In genomic region chr15:32370914-32371313, GRCm38 (mm10) we compare ENCODE assay signal across 22 mouse cellular contexts.
"Had no signal": no experiment of that assay in that cellular context is flagged by ENCODE, and none has a peak within 500 bp of the region (broad histone marks: within the 10 kb centered on the region; RNA-seq: fewer than 3 reads in every experiment).

No protein-coding gene starts in this region.

- H3K27me3 ChIP-seq: lung, embryonic 15.5 days; megakaryocyte, embryonic 14.5 days; midbrain, embryonic 13.5 days; midbrain, embryonic 15.5 days; neural tube, embryonic 13.5 days; neural tube, embryonic 15.5 days had no signal

- H3K4me1 ChIP-seq: lung, embryonic 15.5 days; megakaryocyte, embryonic 14.5 days; midbrain, embryonic 13.5 days; midbrain, embryonic 15.5 days; neural tube, embryonic 13.5 days; neural tube, embryonic 15.5 days had no signal

- H3K9ac ChIP-seq: liver, postnatal 0 days; lung, embryonic 15.5 days; midbrain, embryonic 13.5 days; midbrain, embryonic 15.5 days; neural tube, embryonic 13.5 days; neural tube, embryonic 15.5 days had no signal

- H3K4me2 ChIP-seq: lung, embryonic 15.5 days; midbrain, embryonic 11.5 days; midbrain, embryonic 13.5 days; midbrain, embryonic 15.5 days; neural tube, embryonic 13.5 days; neural tube, embryonic 15.5 days had no signal

- H3K4me3 ChIP-seq: lung, embryonic 15.5 days; megakaryocyte, embryonic 14.5 days; midbrain, embryonic 13.5 days; midbrain, embryonic 15.5 days; myocyte; neural tube, embryonic 13.5 days; neural tube, embryonic 15.5 days had no signal

- H3K36me3 ChIP-seq: lung, embryonic 15.5 days; midbrain, embryonic 13.5 days; midbrain, embryonic 15.5 days; neural tube, embryonic 13.5 days; neural tube, embryonic 15.5 days had no signal

- H3K27ac ChIP-seq: lung, embryonic 15.5 days; macrophage; midbrain, embryonic 13.5 days; midbrain, embryonic 15.5 days; neural tube, embryonic 13.5 days; neural tube, embryonic 15.5 days had no signal

- DNase-seq: liver, postnatal 0 days; lung, adult 2 months; lung, postnatal 14 days; lung, postnatal 36 days; retina, postnatal 1 day; right cerebral cortex, adult 18-20 months; right cerebral cortex, postnatal 25 days; right cerebral cortex, postnatal 4 days; spleen, adult 18-20 months; thymus, adult 2 months; thymus, postnatal 25 days; thymus, postnatal 4 days had no signal

- H3K9me3 ChIP-seq: lung, embryonic 15.5 days; megakaryocyte, embryonic 14.5 days; midbrain, embryonic 13.5 days; midbrain, embryonic 15.5 days; neural tube, embryonic 13.5 days; neural tube, embryonic 15.5 days had no signal

- ATAC-seq: liver, postnatal 0 days; lung, postnatal 0 days; midbrain, embryonic 13.5 days; midbrain, embryonic 15.5 days had no signal
